Mouse (Mus musculus): ENCODE measurements at regions not wholly inside any gene's neighbourhood (a gene's known extent, or its start where the extent isn't known, plus 50 kb on each side); places are given as distances from the start of the nearest gene placed in this dataset.

GRCm38 (mm10) chr5:138875180-138876076, 55.5 kb downstream of the Gm5294 start:
- DNase-seq = no peak

- no peak for DNase-seq
These were observed 61.9 kb downstream of the Gm5294 start for GRCm38 (mm10) chr5:138881649-138882226.

- DNase-seq = no peak
These were observed 63.7 kb downstream of the Gm5294 start for GRCm38 (mm10) chr5:138883573-138883972.

GRCm38 (mm10) chr5:138885905-138886304, 66.0 kb downstream of the Gm5294 start:
- no peak for DNase-seq

- no peak for DNase-seq
These were observed 68.9 kb downstream of the Gm5294 start for GRCm38 (mm10) chr5:138888749-138889148.

- no peak for DNase-seq
These were observed 69.9 kb downstream of the Gm5294 start for GRCm38 (mm10) chr5:138889760-138890159.

GRCm38 (mm10) chr5:138894496-138894895, 74.6 kb downstream of the Gm5294 start:
- DNase-seq = peak; percentile 59

- DNase-seq = no peak
These were observed 77.4 kb downstream of the Gm5294 start for GRCm38 (mm10) chr5:138897255-138897654.

- no peak for DNase-seq
These were observed 78.6 kb downstream of the Gm5294 start for GRCm38 (mm10) chr5:138898440-138898839.

- DNase-seq = peak; percentile 63
These were observed 81.2 kb downstream of the Gm5294 start for GRCm38 (mm10) chr5:138900952-138901599.

- no peak for DNase-seq
These were observed 82.4 kb downstream of the Gm5294 start for GRCm38 (mm10) chr5:138902316-138902715.

GRCm38 (mm10) chr5:138911769-138912710, 85.1 kb downstream of the Pdgfa start:
- DNase-seq = no peak

GRCm38 (mm10) chr5:138912711-138913105, 84.5 kb downstream of the Pdgfa start:
- no peak for DNase-seq

GRCm38 (mm10) chr5:138915068-138915467, 82.1 kb downstream of the Pdgfa start:
- DNase-seq = no peak

GRCm38 (mm10) chr5:138915496-138915895, 81.7 kb downstream of the Pdgfa start:
- DNase-seq = no peak

- peak; percentile 29 for DNase-seq
These were observed 76.9 kb downstream of the Pdgfa start for GRCm38 (mm10) chr5:138920156-138920845.

- no peak for DNase-seq
These were observed 75.1 kb downstream of the Pdgfa start for GRCm38 (mm10) chr5:138922116-138922515.
